ENCODE assay signal across 15 mouse cellular contexts in the genomic region with DNA sequence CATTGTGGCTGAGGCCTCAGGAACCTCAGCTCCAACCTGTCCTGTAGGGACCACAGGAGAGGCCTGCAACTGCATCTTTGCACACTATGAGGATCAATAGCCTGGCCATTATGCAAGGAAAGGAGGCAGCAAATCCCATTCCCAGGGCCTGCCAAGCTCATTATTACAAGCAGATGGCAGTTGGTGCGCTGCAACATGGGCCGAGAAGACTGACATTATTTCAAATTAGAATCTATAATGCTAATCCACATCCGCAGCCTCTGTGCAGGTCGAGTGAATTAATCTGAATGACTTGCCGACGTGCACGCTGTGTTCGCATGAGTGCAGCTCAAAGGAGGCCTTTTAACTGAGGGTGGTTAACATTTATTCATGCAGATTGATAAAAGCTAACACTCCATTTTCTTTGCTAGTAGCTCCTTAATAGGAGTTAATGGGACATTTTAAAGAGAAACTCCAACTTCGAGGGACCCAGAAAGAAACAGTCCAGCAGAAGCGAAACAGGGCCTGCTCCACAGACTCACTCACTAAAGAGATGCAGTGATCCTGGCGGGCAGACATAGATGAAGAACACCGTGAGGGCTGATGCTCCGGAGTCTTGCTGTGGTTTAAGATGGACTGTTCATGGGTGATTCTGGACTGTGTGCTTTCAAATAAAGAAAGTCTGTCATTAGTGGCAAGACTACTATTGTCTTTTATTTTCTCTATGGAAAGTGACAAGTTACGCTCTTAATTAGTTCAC.
DNase-seq lines count a peak whose midpoint lies in the region; ATAC-seq and TF ChIP-seq lines count a peak whose summit lies in the region.
"Had no signal": no experiment of that assay in that cellular context is flagged by ENCODE, and none has a peak within 500 bp of the region (broad histone marks: within the 10 kb centered on the region; RNA-seq: fewer than 3 reads in every experiment).

No protein-coding gene starts in this region.

- H3K9me3 ChIP-seq in forebrain, embryonic 13.5 days (replicated peaks): no peaks in the 10 kb centered on the region
- no peaks in the 10 kb centered on the region for H3K9me3 ChIP-seq in hindbrain, embryonic 16.5 days (ENCODE audit: control insufficient read depth, low read length)
- H3K9me3 ChIP-seq in midbrain, postnatal 0 days (ENCODE audit: low read length): no peaks in the 10 kb centered on the region

- TF ChIP-seq CTCF in midbrain, postnatal 0 days (IDR thresholded peaks at IDR 0.05): peak; percentile 25; the same call in 1 of the 2 replicates

- H3K4me1 ChIP-seq in forebrain, embryonic 13.5 days: peaks cover 10% of the 10 kb centered on the region
- 0 out of 2 replicates have a peak, but pooled peaks cover 3% of the 10 kb centered on the region for H3K4me1 ChIP-seq in hindbrain, embryonic 16.5 days (ENCODE audit: control insufficient read depth, insufficient read depth, low read depth, low read length)
- H3K4me1 ChIP-seq in midbrain, postnatal 0 days (ENCODE audit: insufficient read depth, low read length): no peaks in the 10 kb centered on the region
- H3K4me1 ChIP-seq: megakaryocyte, embryonic 14.5 days had no signal

- H3K4me2 ChIP-seq in forebrain, embryonic 13.5 days: peak overlapping the region; percentile 30
- no peak overlapping the region for H3K4me2 ChIP-seq in hindbrain, embryonic 16.5 days (ENCODE audit: low read length)
- H3K4me2 ChIP-seq in midbrain, postnatal 0 days (ENCODE audit: low read depth, low read length, poor library complexity, severe bottlenecking): no peak overlapping the region

- H3K27ac ChIP-seq in forebrain, embryonic 13.5 days: peak overlapping the region; percentile 48
- no peak overlapping the region for H3K27ac ChIP-seq in hindbrain, embryonic 16.5 days (ENCODE audit: low read depth, low read length)
- no peak overlapping the region for H3K27ac ChIP-seq in midbrain, postnatal 0 days (ENCODE audit: low read depth, low read length)

- WGBS in forebrain, embryonic 13.5 days: 9% methylated on average over 14 of the region's 14 CpGs
- 25% methylated on average over 14 of the region's 14 CpGs for WGBS in hindbrain, embryonic 16.5 days
- WGBS in midbrain, postnatal 0 days: 31% methylated on average over 14 of the region's 14 CpGs

- H3K27me3 ChIP-seq in forebrain, embryonic 13.5 days: peaks cover 52% of the 10 kb centered on the region
- no peaks in the 10 kb centered on the region for H3K27me3 ChIP-seq in hindbrain, embryonic 16.5 days (replicated peaks; ENCODE audit: control insufficient read depth, insufficient read depth, low read length)
- H3K27me3 ChIP-seq in midbrain, postnatal 0 days (ENCODE audit: insufficient read depth, low read length): no peaks in the 10 kb centered on the region
- H3K27me3 ChIP-seq: megakaryocyte, embryonic 14.5 days had no signal

- ATAC-seq in forebrain, embryonic 13.5 days: peak; percentile 95
- ATAC-seq in hindbrain, embryonic 16.5 days: peak; percentile 71
- no peak; the same call in 1 of the 2 replicates for ATAC-seq in midbrain, postnatal 0 days (ENCODE audit: low FRiP score)

- no peaks in the 10 kb centered on the region for H3K36me3 ChIP-seq in forebrain, embryonic 13.5 days (ENCODE audit: poor library complexity, severe bottlenecking)
- no peaks in the 10 kb centered on the region for H3K36me3 ChIP-seq in hindbrain, embryonic 16.5 days (ENCODE audit: control insufficient read depth, insufficient read depth, low read length)
- H3K36me3 ChIP-seq in midbrain, postnatal 0 days (ENCODE audit: insufficient read depth, low read length): no peaks in the 10 kb centered on the region
- H3K36me3 ChIP-seq: G1E had no signal

- H3K4me3 ChIP-seq in forebrain, embryonic 13.5 days: no peak overlapping the region
- H3K4me3 ChIP-seq in hindbrain, embryonic 16.5 days (ENCODE audit: low read length): no peak overlapping the region
- no peak overlapping the region for H3K4me3 ChIP-seq in midbrain, postnatal 0 days (ENCODE audit: low read depth, low read length)
- H3K4me3 ChIP-seq: megakaryocyte, embryonic 14.5 days had no signal

- no peak overlapping the region for H3K9ac ChIP-seq in forebrain, embryonic 13.5 days
- H3K9ac ChIP-seq in hindbrain, embryonic 16.5 days (ENCODE audit: low read depth, low read length): no peak overlapping the region
- no peak overlapping the region for H3K9ac ChIP-seq in midbrain, postnatal 0 days (replicated peaks; ENCODE audit: low read length, poor library complexity, severe bottlenecking)

- peak; percentile 3 to 11 for DNase-seq in layer of hippocampus, adult 18-20 months (ENCODE audit: low spot score in 2 of 2)
- no peak for DNase-seq in layer of hippocampus, adult 9-10 months (ENCODE audit: low spot score)
- peak; percentile 49 for DNase-seq in midbrain, postnatal 0 days (ENCODE audit: low spot score)
- DNase-seq in kidney, adult 9 months: no peak
- DNase-seq in left cerebral cortex, adult 11 months (ENCODE audit: low spot score): no peak
- DNase-seq in gastrocnemius, adult 18-20 months (ENCODE audit: low spot score): no peak
- DNase-seq: B cell, adult 2 months; heart, adult 11 months; kidney, postnatal 14 days; lung, adult 2 months; spleen, adult 18-20 months had no signal

Comparison
In these comparisons a context has a peak if more than half of its experiments do, and no peak if none do; other contexts are left out.
1. DNase-seq: peak in layer of hippocampus, adult 18-20 months (2 of 2) and midbrain, postnatal 0 days (single experiment); none in layer of hippocampus, adult 9-10 months (single experiment), kidney, adult 9 months (single experiment), left cerebral cortex, adult 11 months (single experiment) and gastrocnemius, adult 18-20 months (single experiment).